Mouse (Mus musculus) retina, embryonic 14.5 days (tissue): ENCODE results near the gene Eid3.

Source experiments
- DNase-seq: peaks from one replicate; pipeline ENCODE4 v3.0.0-alpha.2; 2015; ENCODE audit warnings: low spot score

Gene Eid3

GRCm38 (mm10) chr10:82913238-82913637 is 46.8 kb downstream of the Eid3 start:
- no peak for DNase-seq

GRCm38 (mm10) chr10:82913772-82914171 is 47.3 kb downstream of the Eid3 start:
- DNase-seq = no peak
